Mouse (Mus musculus) ES-E14 (cell line): ENCODE data around the gene Fam84b. TPM values are rescaled to one million over a fixed set of nuclear protein-coding genes. Genes with fewer than 3 reads are reported as not detected.
"Not testable (repeated sequence)": the region's sequence is repeated elsewhere in the genome, so short reads cannot be mapped to it uniquely, and the experiment has no call there.

ENCODE experiments used
- DNase-seq: peaks from one replicate; pipeline ENCODE4 v3.0.0-alpha.2; 2013; ENCODE audit warnings: low read depth, low spot score
- H3K27ac ChIP-seq: 2 replicates; pipeline ENCODE4 v1.5.1; 2012; ENCODE audit warnings: low read depth, mild to moderate bottlenecking, low read length, moderate library complexity, mixed read lengths; ENCODE audit not compliant: poor library complexity, insufficient read depth, severe bottlenecking
- H3K36me3 ChIP-seq: 2 replicates; pipeline ENCODE4 v1.6.1; 2012; ENCODE audit warnings: mild to moderate bottlenecking, low read length, moderate library complexity, mixed read lengths; ENCODE audit not compliant: control insufficient read depth, poor library complexity, insufficient read depth, severe bottlenecking
- H3K4me1 ChIP-seq, 2 experiments: fragments of 150-350 bp in 1 of 2; sonication (generic) in 1 of 2; 2 replicates each; pipeline ENCODE4 v1.6.1; 2012; ENCODE audit warnings: low read length in 2 of 2, mild to moderate bottlenecking in 1 of 2, mixed read lengths in 1 of 2; ENCODE audit not compliant: control insufficient read depth in 2 of 2, insufficient read depth in 2 of 2, poor library complexity in 1 of 2
- H3K4me3 ChIP-seq, 2 experiments: fragments of 150-350 bp in 1 of 2; sonication (generic) in 1 of 2; 2 replicates each; pipeline ENCODE4 v1.5.1; 2012; ENCODE audit warnings: low read length in 2 of 2, low read depth in 1 of 2, mild to moderate bottlenecking in 1 of 2, mixed read lengths in 1 of 2; ENCODE audit not compliant: insufficient read depth in 1 of 2, poor library complexity in 1 of 2, severe bottlenecking in 1 of 2
- H3K9ac ChIP-seq: 2 replicates; pipeline ENCODE4 v1.6.1; 2012; ENCODE audit warnings: low read depth, mild to moderate bottlenecking, low read length, mixed read lengths; ENCODE audit not compliant: poor library complexity, insufficient read depth, severe bottlenecking
- H3K9me3 ChIP-seq: fragments of 150-350 bp; sonication (generic); 2 replicates; pipeline ENCODE4 v1.6.1; 2012; ENCODE audit warnings: low read depth, mild to moderate bottlenecking, low read length; ENCODE audit not compliant: control insufficient read depth, insufficient read depth
- CHD2 ChIP-seq: IDR thresholded peaks from 2 replicates; pipeline ENCODE4 v1.6.1; 2014; ENCODE audit warnings: mild to moderate bottlenecking, low read depth, low read length, inconsistent platforms
- HCFC1 ChIP-seq: IDR thresholded peaks from 2 replicates; pipeline ENCODE4 v1.6.1; 2012; ENCODE audit warnings: low read length, inconsistent platforms, borderline replicate concordance; ENCODE audit not compliant: insufficient read depth
- MAFK ChIP-seq: IDR thresholded peaks from 2 replicates; pipeline ENCODE4 v1.6.1; 2014; ENCODE audit warnings: mild to moderate bottlenecking, low read depth, low read length, inconsistent platforms; ENCODE audit not compliant: insufficient read depth
- ZC3H11A ChIP-seq: IDR thresholded peaks from 2 replicates; pipeline ENCODE4 v1.6.1; 2012; ENCODE audit warnings: low read depth, mild to moderate bottlenecking, inconsistent platforms, low read length, borderline replicate concordance
- ZNF384 ChIP-seq: IDR thresholded peaks from 2 replicates; pipeline ENCODE4 v1.6.1; 2012; ENCODE audit warnings: low read depth, low read length, inconsistent platforms
- in situ Hi-C, 2 experiments: fragments of 600-800 bp; cut with MboI; formaldehyde crosslinking; loops; one replicate each; pipeline ENCODE4 v1.15.1; 2025; ENCODE audit warnings: low sequenced_read_pairs in 2 of 2, inconsistent platforms in 1 of 2; ENCODE audit not compliant: unreplicated experiment in 2 of 2
- total RNA-seq: library from RNA; depleted of rRNA; stranded (reverse); fragments of 300-350 nt; gene quantifications from 2 replicates; pipeline ENCODE4 v1.2.3, GENCODE M21; 2012

Fam84b gene
- total RNA-seq, 1 experiment = 3.7 TPM

- H3K4me1 ChIP-seq = no peaks in the 10 kb centered on the region
- TF ChIP-seq HCFC1 (no peak), MAFK (no peak), ZNF384 (no peak), ZC3H11A (no peak), CHD2 (no peak)
- in situ Hi-C loops = no loop called here
These were observed 4.9 kb downstream of the Fam84b start for GRCm38 (mm10) chr15:60848630-60849029.

GRCm38 (mm10) chr15:60846291-60846690, 7.3 kb downstream of the Fam84b start:
- in situ Hi-C loops = no loop called here
- Histone ChIP-seq H3K27ac (no peak overlapping the region), H3K9me3 (no peaks in the 10 kb centered on the region), H3K4me1 (peaks cover 0 to 2% of the 10 kb centered on the region in 2 experiments; a peak in 1 of 4 replicates), H3K9ac (no peak overlapping the region), H3K4me3 (no peak overlapping the region), H3K36me3 (no peaks in the 10 kb centered on the region)
- no peak for TF ChIP-seq HCFC1
- no peak for TF ChIP-seq MAFK
- no peak for TF ChIP-seq ZC3H11A
- DNase-seq = no peak

More at GRCm38 (mm10) chr15:60848630-60849029, 4.9 kb downstream of the Fam84b start:
- Histone ChIP-seq H3K36me3 (no peaks in the 10 kb centered on the region), H3K9ac (no peak overlapping the region), H3K27ac (no peak overlapping the region), H3K4me3 (no peak overlapping the region), H3K9me3 (no peaks in the 10 kb centered on the region)
- no peak for DNase-seq

- in situ Hi-C loops = no loop called here
- Histone ChIP-seq H3K36me3 (no peaks in the 10 kb centered on the region), H3K4me1 (peaks cover 0 to 4% of the 10 kb centered on the region in 2 experiments; a peak in 2 of 4 replicates), H3K9ac (no peak overlapping the region), H3K4me3 (no peak overlapping the region), H3K27ac (no peak overlapping the region), H3K9me3 (no peaks in the 10 kb centered on the region)
- TF ChIP-seq MAFK (no peak), ZNF384 (no peak), HCFC1 (no peak), CHD2 (no peak), ZC3H11A (no peak)
- no peak for DNase-seq
These were observed 7.7 kb downstream of the Fam84b start for GRCm38 (mm10) chr15:60845886-60846285.

GRCm38 (mm10) chr15:60841785-60842184, 11.8 kb downstream of the Fam84b start:
- TF ChIP-seq HCFC1 = no peak
- TF ChIP-seq MAFK = no peak
- TF ChIP-seq CHD2 = no peak
- TF ChIP-seq ZC3H11A = no peak
- TF ChIP-seq ZNF384 = no peak
- DNase-seq = no peak
- H3K27ac ChIP-seq = no peak overlapping the region
- peaks cover 2 to 16% of the 10 kb centered on the region in 2 experiments; a peak in 3 of 4 replicates for H3K4me1 ChIP-seq
- H3K9me3 ChIP-seq = no peaks in the 10 kb centered on the region
- H3K4me3 ChIP-seq = no peak overlapping the region
- H3K9ac ChIP-seq = no peak overlapping the region
- H3K36me3 ChIP-seq = no peaks in the 10 kb centered on the region
- in situ Hi-C loops = no loop called here

- H3K4me3 ChIP-seq, H3K36me3 ChIP-seq, H3K27ac ChIP-seq, DNase-seq, in situ Hi-C loops, H3K9ac ChIP-seq, H3K9me3 ChIP-seq: not testable (repeated sequence)
- H3K4me1 ChIP-seq = peaks cover 2 to 16% of the 10 kb centered on the region in 2 experiments; a peak in 3 of 4 replicates
These were observed 12.3 kb downstream of the Fam84b start for GRCm38 (mm10) chr15:60841312-60841711.
